Mouse (Mus musculus) liver, embryonic 15.5 days (tissue): ENCODE measurements around the gene Fundc1. TPM values are rescaled to one million over a fixed set of nuclear protein-coding genes. Genes with fewer than 3 reads are reported as not detected.

ENCODE experiments used
- ATAC-seq: fragments of 200-750 bp; cut with Nextera tagmentation; 2 replicates; pipeline ENCODE4 v1.8.0; 2017; ENCODE audit warnings: moderate number of reproducible peaks, mild to moderate bottlenecking, moderate library complexity; ENCODE audit not compliant: insufficient read depth
- H3K27ac ChIP-seq: fragments of 300-500 bp; sonication (generic); replicated peaks from 2 replicates; pipeline ENCODE4 v1.5.1; 2015; ENCODE audit warnings: mild to moderate bottlenecking, inconsistent platforms
- H3K27me3 ChIP-seq: fragments of 300-500 bp; sonication (generic); 2 replicates; pipeline ENCODE4 v1.6.1; 2015; ENCODE audit warnings: mild to moderate bottlenecking, inconsistent platforms
- H3K36me3 ChIP-seq: fragments of 300-500 bp; sonication (generic); replicated peaks from 2 replicates; pipeline ENCODE4 v1.6.1; 2015; ENCODE audit warnings: moderate library complexity, mild to moderate bottlenecking, inconsistent platforms
- H3K4me1 ChIP-seq: fragments of 300-500 bp; sonication (generic); replicated peaks from 2 replicates; pipeline ENCODE4 v1.6.1; 2015; ENCODE audit warnings: inconsistent platforms
- H3K4me2 ChIP-seq: fragments of 300-500 bp; sonication (generic); 2 replicates; pipeline ENCODE4 v1.6.1; 2015; ENCODE audit warnings: moderate library complexity, mild to moderate bottlenecking, inconsistent platforms
- H3K4me3 ChIP-seq: fragments of 300-500 bp; sonication (generic); replicated peaks from 2 replicates; pipeline ENCODE4 v1.5.1; 2015; ENCODE audit warnings: mild to moderate bottlenecking, inconsistent platforms
- H3K9ac ChIP-seq: fragments of 300-500 bp; sonication (generic); 2 replicates; pipeline ENCODE4 v1.6.1; 2015; ENCODE audit warnings: moderate library complexity, mild to moderate bottlenecking, inconsistent platforms
- H3K9me3 ChIP-seq: fragments of 300-500 bp; sonication (generic); replicated peaks from 2 replicates; pipeline ENCODE4 v1.6.1; 2016; ENCODE audit warnings: inconsistent platforms
- WGBS: fragments of 180-500 bp; shearing (Covaris S2); methylation state at CpG from one replicate; pipeline ENCODE4 v1.1.7; 2015; ENCODE audit warnings: mixed read lengths; ENCODE audit not compliant: insufficient replicate concordance; 5-methylcytosine and 5-hydroxymethylcytosine counted together
- polyA plus RNA-seq: library from polyadenylated mRNA; unstranded; fragments of >200 nt; fragmentation: Nextera tagmentation; extraction: Ambion mirVana; gene quantifications from 2 replicates; pipeline ENCODE4 v1.2.1, GENCODE M21; 2015

The Fundc1 gene
- polyA plus RNA-seq: 13.5 and 14.9 TPM in 2 replicates

DNA sequence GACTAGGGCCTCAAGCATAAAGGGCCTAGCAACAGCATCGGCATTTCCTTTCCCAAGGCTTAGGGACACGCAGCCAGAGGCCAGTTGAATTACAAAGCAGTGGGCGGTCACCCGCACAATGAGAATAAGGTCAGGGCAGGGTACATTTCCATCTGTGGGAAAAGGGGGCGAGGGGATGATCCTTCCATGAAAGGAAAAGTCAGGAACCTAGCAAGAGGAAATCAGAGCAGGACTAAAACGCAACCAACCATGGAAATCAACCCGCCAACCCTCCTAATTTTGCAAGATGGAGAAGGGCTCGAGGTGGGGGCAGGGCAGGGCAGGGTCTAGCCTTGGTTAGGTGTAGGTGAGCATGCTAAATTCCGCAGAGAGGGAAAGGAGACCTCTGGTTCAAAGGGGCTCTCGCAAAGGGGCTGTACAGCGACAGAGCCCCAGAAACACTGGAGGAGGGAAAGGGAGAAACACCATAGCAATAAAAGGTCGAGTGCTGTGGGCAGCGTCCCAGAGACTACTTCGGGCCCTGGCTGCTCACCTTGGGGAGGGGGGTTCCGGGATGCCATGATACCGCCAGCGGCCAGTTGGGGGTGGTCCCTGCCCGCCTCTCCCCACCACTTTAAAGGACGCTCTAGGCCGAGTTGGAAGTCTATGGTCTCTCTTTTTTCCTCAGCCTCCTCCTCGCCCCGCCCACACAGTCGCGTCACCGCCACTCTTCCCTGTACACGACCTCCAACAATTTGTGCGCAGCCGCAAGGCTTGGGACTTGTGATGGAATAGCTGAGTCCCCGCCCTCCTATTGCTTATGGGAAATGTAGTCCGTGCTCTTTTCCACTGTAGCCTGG, at the start of gene Fundc1:
Fundc1 (minus strand) TSS at position 705 of the 839 bp plus-strand sequence.
- WGBS: 8% methylated on average over 29 of the region's 30 CpGs

DNA sequence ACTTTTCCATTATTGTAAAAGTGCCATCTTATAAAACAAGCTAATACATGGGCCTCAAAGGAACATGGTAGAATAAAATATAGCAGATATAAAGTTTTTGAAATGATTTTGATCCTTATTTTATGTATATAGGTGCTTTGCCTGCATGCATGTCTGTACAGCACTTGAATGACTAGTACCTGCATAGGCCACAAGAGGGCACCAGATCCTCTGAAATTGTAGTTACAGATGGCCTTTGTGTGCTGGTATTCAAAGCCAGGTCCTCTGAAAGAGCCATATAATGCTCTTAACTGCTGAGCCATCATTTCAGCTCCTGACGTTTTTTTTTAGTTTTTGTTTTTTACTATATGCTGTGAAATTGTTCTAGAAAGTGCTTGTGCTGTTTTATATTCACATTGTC, 39.1 kb upstream of the Fundc1 start:
- ATAC-seq: no peak
- Histone ChIP-seq H3K27ac (no peak overlapping the region), H3K9ac (no peak overlapping the region), H3K4me3 (no peak overlapping the region), H3K27me3 (no peaks in the 10 kb centered on the region), H3K4me1 (no peaks in the 10 kb centered on the region), H3K36me3 (no peaks in the 10 kb centered on the region), H3K9me3 (no peaks in the 10 kb centered on the region), H3K4me2 (no peak overlapping the region)
- 50% methylated on average over 1 of the region's 1 CpGs for WGBS

More for the DNA sequence above, at the start of gene Fundc1:
- Histone ChIP-seq H3K27me3 (no peaks in the 10 kb centered on the region), H3K9ac (peak within 1 kb of the TSS; percentile 50), H3K4me2 (peak within 1 kb of the TSS; percentile 61), H3K9me3 (no peaks in the 10 kb centered on the region), H3K4me3 (peak within 1 kb of the TSS; percentile 65), H3K4me1 (no peaks in the 10 kb centered on the region), H3K27ac (peak within 1 kb of the TSS; percentile 72), H3K36me3 (no peaks in the 10 kb centered on the region)
- peak; percentile 94 for ATAC-seq

DNA sequence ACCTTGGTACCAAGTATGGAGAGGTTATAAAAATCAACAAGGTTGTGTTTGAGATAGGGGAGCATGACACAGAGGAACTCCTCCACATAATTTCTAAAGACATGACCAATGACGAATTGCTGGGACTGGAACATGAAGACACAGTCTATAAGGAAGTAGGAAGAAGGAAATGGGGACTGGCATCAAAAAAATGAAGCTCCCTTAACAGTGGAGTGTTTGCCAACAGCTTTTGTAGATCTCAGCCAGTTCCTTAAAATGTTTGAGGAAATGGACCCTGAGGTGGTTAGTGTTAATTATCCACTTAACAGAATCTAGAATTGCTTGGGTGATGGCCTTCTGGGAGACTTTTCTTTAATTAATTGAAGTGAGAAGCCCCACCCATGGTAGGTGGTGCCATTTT, 36.6 kb upstream of the Fundc1 start:
- no peaks in the 10 kb centered on the region for H3K36me3 ChIP-seq
- H3K27ac ChIP-seq: no peak overlapping the region
- H3K4me3 ChIP-seq: no peak overlapping the region
- no peaks in the 10 kb centered on the region for H3K4me1 ChIP-seq
- no peak overlapping the region for H3K4me2 ChIP-seq
- no peak overlapping the region for H3K9ac ChIP-seq
- no peak for ATAC-seq
- no peaks in the 10 kb centered on the region for H3K27me3 ChIP-seq
- WGBS: 49% methylated on average over 1 of the region's 1 CpGs
- H3K9me3 ChIP-seq: no peaks in the 10 kb centered on the region

DNA sequence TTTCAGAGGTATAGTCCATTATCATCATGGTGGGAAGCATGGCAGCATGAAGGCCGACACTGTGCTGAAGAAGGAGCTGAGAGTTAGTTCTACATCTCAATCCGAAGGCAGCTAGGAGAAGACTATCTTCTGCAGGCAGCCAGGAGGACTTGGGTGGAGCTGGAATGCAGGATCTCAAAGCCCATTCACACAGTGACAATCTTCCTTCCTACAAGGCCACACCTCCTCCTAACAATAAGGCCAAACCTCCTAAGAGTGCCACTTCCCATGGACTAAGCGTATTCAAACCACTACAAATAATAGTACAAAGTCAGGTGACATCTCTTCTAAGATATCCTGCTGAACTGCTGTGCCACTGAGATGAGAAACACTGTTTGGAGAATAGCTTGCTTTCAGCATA, 35.5 kb upstream of the Fundc1 start:
- 43% methylated on average over 3 of the region's 3 CpGs for WGBS
- ATAC-seq: no peak
- no peaks in the 10 kb centered on the region for H3K36me3 ChIP-seq
- H3K9me3 ChIP-seq: no peaks in the 10 kb centered on the region
- H3K27me3 ChIP-seq: no peaks in the 10 kb centered on the region
- H3K4me1 ChIP-seq: no peaks in the 10 kb centered on the region
- H3K9ac ChIP-seq: no peak overlapping the region
- no peak overlapping the region for H3K4me3 ChIP-seq
- H3K4me2 ChIP-seq: no peak overlapping the region
- no peak overlapping the region for H3K27ac ChIP-seq

DNA sequence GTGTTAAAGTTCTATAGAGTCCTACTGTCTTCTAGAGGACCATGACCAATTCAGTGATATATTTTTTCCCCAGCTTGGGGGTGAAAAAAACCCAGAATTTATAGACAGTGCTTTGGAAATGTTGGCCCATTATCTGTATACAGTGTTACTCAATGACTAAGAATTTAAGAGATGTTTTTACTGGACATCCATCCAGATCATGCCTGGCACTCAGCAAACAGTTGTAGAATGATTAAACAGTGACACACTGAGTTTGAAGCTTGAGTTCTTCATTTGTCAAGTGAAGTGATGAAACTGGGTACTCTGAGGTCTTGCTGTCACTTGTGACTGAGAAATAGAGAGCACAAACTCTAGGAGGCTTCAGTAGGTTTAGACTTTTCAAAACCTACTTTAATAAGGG, 21.2 kb upstream of the Fundc1 start:
- no peaks in the 10 kb centered on the region for H3K36me3 ChIP-seq

DNA sequence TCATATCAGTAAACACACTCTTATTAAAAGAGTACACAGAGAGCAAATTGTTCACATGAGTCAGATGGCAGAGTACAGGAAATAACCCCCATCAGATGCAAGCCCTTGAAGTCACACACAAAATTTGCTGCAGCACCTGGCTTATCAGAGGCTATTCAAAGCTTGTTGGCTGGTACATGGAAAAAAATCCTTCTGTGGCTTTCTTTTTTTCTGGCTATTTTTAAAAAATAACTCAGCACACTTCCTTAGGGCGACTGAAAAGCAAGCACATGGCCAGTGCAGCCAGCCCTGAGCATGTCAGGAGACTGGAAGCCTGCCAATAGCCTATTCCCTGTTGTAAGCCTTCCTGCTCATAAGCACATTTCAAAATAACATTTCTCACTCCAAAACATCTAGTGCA, 18.6 kb upstream of the Fundc1 start:
- H3K9ac ChIP-seq: no peak overlapping the region
- no peak overlapping the region for H3K27ac ChIP-seq
- ATAC-seq: no peak
- no peak overlapping the region for H3K4me3 ChIP-seq
- H3K27me3 ChIP-seq: no peaks in the 10 kb centered on the region
- H3K9me3 ChIP-seq: no peaks in the 10 kb centered on the region
- 4% methylated on average over 1 of the region's 1 CpGs for WGBS
- no peaks in the 10 kb centered on the region for H3K36me3 ChIP-seq
- H3K4me1 ChIP-seq: no peaks in the 10 kb centered on the region
- H3K4me2 ChIP-seq: no peak overlapping the region

More for the DNA sequence above, 21.2 kb upstream of the Fundc1 start:
- H3K27ac ChIP-seq: no peak overlapping the region
- no peak overlapping the region for H3K4me3 ChIP-seq
- H3K4me1 ChIP-seq: no peaks in the 10 kb centered on the region
- no peak overlapping the region for H3K4me2 ChIP-seq
- H3K9ac ChIP-seq: no peak overlapping the region
- no peaks in the 10 kb centered on the region for H3K27me3 ChIP-seq
- H3K9me3 ChIP-seq: no peaks in the 10 kb centered on the region
- no peak for ATAC-seq

DNA sequence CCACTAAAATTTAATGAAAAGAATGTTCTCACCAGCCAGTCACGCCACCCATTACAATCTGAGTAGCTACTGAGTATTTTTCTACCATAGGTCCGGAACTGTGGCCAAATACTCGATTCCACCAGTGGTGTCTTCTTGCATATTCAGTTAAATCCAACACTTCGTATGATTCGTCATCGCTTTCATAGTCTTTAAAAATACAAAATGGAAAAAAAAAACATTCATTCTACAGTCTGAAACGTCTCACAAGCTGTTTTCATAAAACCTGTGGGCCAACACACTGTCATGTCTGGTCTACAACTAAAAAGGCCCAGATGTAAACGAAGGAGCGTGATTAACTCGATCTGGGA, 879 bp downstream of the Fundc1 start:
- Histone ChIP-seq H3K4me2 (peak overlapping the region; percentile 61), H3K27ac (peak overlapping the region; percentile 72), H3K4me1 (no peaks in the 10 kb centered on the region), H3K4me3 (peak overlapping the region; percentile 65), H3K9me3 (no peaks in the 10 kb centered on the region), H3K27me3 (no peaks in the 10 kb centered on the region), H3K9ac (no peak overlapping the region), H3K36me3 (no peaks in the 10 kb centered on the region)
- WGBS: 32% methylated on average over 10 of the region's 10 CpGs
- ATAC-seq: no peak

DNA sequence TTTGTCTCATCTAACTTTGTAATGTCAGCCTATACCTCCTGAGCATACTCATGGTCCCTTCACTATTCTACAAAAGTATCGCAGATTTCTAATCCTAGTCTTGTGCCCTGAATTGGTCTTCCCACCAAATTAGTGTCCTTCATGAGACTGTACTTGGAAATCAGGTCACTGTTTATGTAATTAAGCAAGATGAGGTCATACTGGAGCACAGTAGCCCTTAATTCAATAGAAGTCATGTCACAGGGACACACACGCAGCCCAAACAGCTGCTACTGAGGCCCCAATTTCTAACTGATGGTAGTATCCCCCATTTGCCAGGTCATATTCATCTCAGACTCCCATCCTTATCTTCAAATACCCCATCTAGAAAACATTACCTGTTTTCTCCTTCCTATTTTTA, 3.5 kb downstream of the Fundc1 start:
- Histone ChIP-seq H3K9me3 (no peaks in the 10 kb centered on the region), H3K27me3 (no peaks in the 10 kb centered on the region), H3K4me2 (no peak overlapping the region), H3K27ac (no peak overlapping the region), H3K9ac (no peak overlapping the region), H3K36me3 (no peaks in the 10 kb centered on the region), H3K4me1 (no peaks in the 10 kb centered on the region), H3K4me3 (no peak overlapping the region)
- no peak for ATAC-seq
- WGBS: 70% methylated on average over 2 of the region's 2 CpGs

DNA sequence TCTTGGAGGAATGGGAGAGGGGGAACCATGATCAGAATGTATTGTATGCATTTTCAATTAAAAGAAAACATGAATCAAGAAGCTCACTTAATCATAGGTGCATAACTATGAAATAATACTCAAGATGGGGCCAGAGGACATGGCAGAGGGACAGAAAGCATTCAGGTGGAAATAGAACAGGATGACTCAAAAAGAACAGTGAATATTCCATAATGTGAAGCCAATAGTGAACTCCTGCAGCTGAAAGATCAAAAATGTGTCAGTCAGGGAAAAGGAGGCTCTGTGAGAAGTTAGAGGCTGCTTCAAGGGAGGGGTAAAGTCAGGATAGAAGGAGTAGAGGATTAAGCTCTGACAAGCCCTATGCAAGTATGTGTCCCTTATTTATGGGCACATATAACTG, 6.4 kb downstream of the Fundc1 start:
- ATAC-seq: no peak
- Histone ChIP-seq H3K9me3 (no peaks in the 10 kb centered on the region), H3K36me3 (no peaks in the 10 kb centered on the region), H3K4me1 (no peaks in the 10 kb centered on the region), H3K27me3 (no peaks in the 10 kb centered on the region), H3K4me2 (no peak overlapping the region), H3K9ac (no peak overlapping the region), H3K4me3 (no peak overlapping the region), H3K27ac (no peak overlapping the region)

DNA sequence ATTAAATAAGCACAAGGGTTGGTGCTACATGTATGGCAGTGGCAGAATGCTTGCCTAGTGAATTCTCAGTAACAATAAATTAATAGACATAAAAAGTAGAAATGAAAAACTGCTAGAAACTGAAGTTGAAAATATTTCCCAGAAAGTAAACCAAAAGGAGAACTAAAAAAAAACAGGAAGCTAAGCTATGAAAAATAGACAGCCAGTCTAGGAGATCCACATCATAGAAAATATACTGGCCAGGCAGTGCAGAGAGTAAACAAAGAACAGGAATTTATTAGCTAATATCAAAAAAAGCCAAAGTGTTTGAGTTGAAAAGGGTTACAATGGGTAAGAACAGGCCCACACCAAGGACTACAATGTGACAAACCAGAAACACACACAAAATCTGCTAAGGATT, 7.4 kb downstream of the Fundc1 start:
- Histone ChIP-seq H3K36me3 (no peaks in the 10 kb centered on the region), H3K9me3 (no peaks in the 10 kb centered on the region), H3K27me3 (no peaks in the 10 kb centered on the region), H3K4me1 (no peaks in the 10 kb centered on the region), H3K9ac (no peak overlapping the region), H3K27ac (no peak overlapping the region), H3K4me2 (no peak overlapping the region), H3K4me3 (no peak overlapping the region)
- ATAC-seq: no peak

DNA sequence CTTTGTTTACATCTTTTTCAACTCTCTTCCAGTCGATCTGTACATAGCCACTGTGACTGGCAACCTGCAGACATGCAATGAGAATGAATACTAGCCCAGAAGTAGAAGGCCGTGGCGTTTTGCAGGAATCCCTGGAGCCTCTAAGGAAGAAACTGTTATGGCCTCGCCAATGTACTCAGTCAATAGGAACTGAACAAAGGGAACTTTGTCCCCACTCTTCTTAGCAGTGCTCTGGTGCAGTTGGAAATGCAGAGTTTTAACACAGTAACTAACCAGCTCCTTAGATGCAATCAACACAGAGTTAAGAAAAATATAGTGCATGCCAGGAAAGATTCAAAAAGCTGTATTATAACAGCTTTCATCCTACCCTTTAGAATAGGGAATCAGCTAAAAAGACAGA, 13.4 kb downstream of the Fundc1 start:
- 61% methylated on average over 4 of the region's 4 CpGs for WGBS
- H3K9me3 ChIP-seq: no peaks in the 10 kb centered on the region
- ATAC-seq: no peak

DNA sequence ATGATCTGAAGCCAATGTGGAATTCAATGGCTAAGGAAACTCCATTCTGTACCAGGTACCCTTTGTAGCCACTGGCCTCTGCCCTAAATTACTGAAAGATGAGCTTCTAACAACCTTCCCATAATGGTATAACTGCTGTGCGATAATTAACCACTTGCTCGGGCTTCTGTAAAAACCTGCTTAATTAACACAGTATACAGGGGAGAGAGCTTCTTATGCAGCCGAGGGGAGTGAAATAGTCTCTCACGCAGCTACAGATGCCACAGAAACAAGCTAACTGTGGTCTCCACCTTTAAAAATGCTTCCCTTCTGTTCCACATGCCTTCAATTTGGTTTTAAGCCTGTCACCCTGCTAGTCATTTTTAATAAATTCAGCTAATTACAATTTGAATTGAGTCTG, 17.6 kb downstream of the Fundc1 start:
- no peaks in the 10 kb centered on the region for H3K4me1 ChIP-seq
- no peak overlapping the region for H3K4me2 ChIP-seq
- H3K4me3 ChIP-seq: no peak overlapping the region
- H3K9me3 ChIP-seq: no peaks in the 10 kb centered on the region
- no peak overlapping the region for H3K27ac ChIP-seq
- H3K9ac ChIP-seq: no peak overlapping the region
- no peak for ATAC-seq
- no peaks in the 10 kb centered on the region for H3K36me3 ChIP-seq
- H3K27me3 ChIP-seq: no peaks in the 10 kb centered on the region
- 63% methylated on average over 4 of the region's 4 CpGs for WGBS

More for the DNA sequence above, 13.4 kb downstream of the Fundc1 start:
- Histone ChIP-seq H3K36me3 (no peaks in the 10 kb centered on the region), H3K4me2 (no peak overlapping the region), H3K27me3 (no peaks in the 10 kb centered on the region), H3K27ac (no peak overlapping the region), H3K9ac (no peak overlapping the region), H3K4me3 (no peak overlapping the region), H3K4me1 (no peaks in the 10 kb centered on the region)
